Mouse (Mus musculus) intestine, embryonic 14.5 days (tissue): ENCODE data around the gene Ildr1. TPM values are rescaled to one million over a fixed set of nuclear protein-coding genes. Genes with fewer than 3 reads are reported as not detected.

Experiments used
- ATAC-seq: fragments of 200-750 bp; cut with Nextera tagmentation; replicated peaks from 2 replicates; pipeline ENCODE4 v1.8.0; 2017; ENCODE audit warnings: low read depth, moderate number of reproducible peaks, moderate TSS enrichment, moderate library complexity; ENCODE audit not compliant: low FRiP score, low TSS enrichment
- DNase-seq: peaks from one replicate; pipeline ENCODE4 v3.0.0-alpha.2; 2018; ENCODE audit warnings: low spot score
- H3K27ac ChIP-seq: fragments of 300-500 bp; sonication (generic); 2 replicates; pipeline ENCODE4 v1.5.1; 2014; ENCODE audit warnings: low read depth, mild to moderate bottlenecking, control low read depth
- H3K27me3 ChIP-seq: fragments of 300-500 bp; sonication (generic); replicated peaks from 2 replicates; pipeline ENCODE4 v1.6.1; 2014; ENCODE audit warnings: low read length, control low read depth; ENCODE audit not compliant: control insufficient read depth, insufficient read depth
- H3K36me3 ChIP-seq: fragments of 300-500 bp; sonication (generic); 2 replicates; pipeline ENCODE4 v1.6.1; 2014; ENCODE audit warnings: low read length, control low read depth; ENCODE audit not compliant: control insufficient read depth, insufficient read depth
- H3K4me1 ChIP-seq: fragments of 300-500 bp; sonication (generic); replicated peaks from 2 replicates; pipeline ENCODE4 v1.6.1; 2014; ENCODE audit warnings: low read length, control low read depth, mixed read lengths; ENCODE audit not compliant: control insufficient read depth, insufficient read depth
- H3K4me2 ChIP-seq: fragments of 300-500 bp; sonication (generic); 2 replicates; pipeline ENCODE4 v1.6.1; 2014; ENCODE audit warnings: low read length
- H3K4me3 ChIP-seq: fragments of 300-500 bp; sonication (generic); 2 replicates; pipeline ENCODE4 v1.5.1; 2014; ENCODE audit warnings: low read depth, low read length, control low read depth, mixed read lengths
- H3K9ac ChIP-seq: fragments of 300-500 bp; sonication (generic); 2 replicates; pipeline ENCODE4 v1.6.1; 2014; ENCODE audit warnings: mild to moderate bottlenecking, low read length
- H3K9me3 ChIP-seq: fragments of 300-500 bp; sonication (generic); 2 replicates; pipeline ENCODE4 v1.6.1; 2016; ENCODE audit warnings: low read length, control low read depth; ENCODE audit not compliant: control insufficient read depth
- WGBS: fragments of 180-500 bp; shearing (Covaris S2); extraction: QIAGEN DNeasy Blood & Tissue Kit; methylation state at CpG from one replicate; pipeline ENCODE4 v1.1.7; 2014; 5-methylcytosine and 5-hydroxymethylcytosine counted together
- polyA plus RNA-seq: library from polyadenylated mRNA; unstranded; fragments of >200 nt; fragmentation: Nextera tagmentation; extraction: Ambion mirVana; gene quantifications from 2 replicates; pipeline ENCODE4 v1.2.1, GENCODE M21; 2014

Gene Ildr1
- polyA plus RNA-seq, 1 experiment from 2014 or later = 5.9 TPM

DNA sequence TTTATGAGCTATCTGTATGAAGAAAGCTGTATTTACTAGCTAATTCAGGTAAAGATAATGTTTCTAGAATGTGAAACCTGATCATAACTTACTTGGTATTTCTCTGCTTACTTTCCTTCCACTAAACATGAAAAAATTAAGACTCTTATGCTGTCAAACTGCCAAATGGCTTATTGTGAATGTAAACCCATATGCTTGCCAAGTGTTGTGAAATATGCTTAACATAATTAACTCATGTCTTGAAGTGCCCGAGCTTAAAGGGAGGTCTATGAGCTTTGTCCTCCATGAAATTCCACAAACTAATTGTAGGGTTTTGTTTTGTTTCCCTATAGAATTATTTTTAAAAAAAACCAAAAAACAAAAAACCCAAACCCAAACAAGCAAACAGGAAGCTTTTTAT lies 40.0 kb downstream of the Ildr1 start:
- ATAC-seq (no peak), DNase-seq (no peak)
- H3K4me3 ChIP-seq = no peak overlapping the region
- 65% methylated on average over 1 of the region's 1 CpGs for WGBS
- H3K4me2 ChIP-seq = no peak overlapping the region
- no peak overlapping the region for H3K9ac ChIP-seq
- H3K27ac ChIP-seq = no peak overlapping the region
- no peaks in the 10 kb centered on the region for H3K36me3 ChIP-seq
- no peaks in the 10 kb centered on the region for H3K27me3 ChIP-seq
- no peaks in the 10 kb centered on the region for H3K4me1 ChIP-seq
- H3K9me3 ChIP-seq = no peaks in the 10 kb centered on the region

DNA sequence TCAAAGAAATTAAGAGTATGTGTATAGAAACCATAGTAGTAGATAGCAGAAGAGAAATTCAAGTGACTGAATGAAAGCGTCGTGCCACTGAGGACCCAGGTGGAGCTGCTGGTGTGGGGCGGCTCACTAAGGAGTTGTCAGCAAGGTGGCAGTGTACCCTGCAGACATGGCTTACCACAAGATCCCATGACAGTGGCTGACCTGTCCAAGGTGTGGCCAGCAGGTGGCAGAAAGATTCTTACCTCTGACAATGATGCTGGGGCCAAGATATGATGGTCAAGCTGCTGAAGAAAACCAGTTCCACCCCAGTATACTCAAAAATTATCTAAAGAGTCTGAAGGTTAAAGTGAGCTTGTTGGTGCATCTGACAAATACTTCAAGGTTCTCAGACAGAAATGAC lies 41.6 kb downstream of the Ildr1 start:
- H3K9me3 ChIP-seq = no peaks in the 10 kb centered on the region
- no peak overlapping the region for H3K9ac ChIP-seq
- WGBS = 80% methylated on average over 3 of the region's 3 CpGs
- no peak for ATAC-seq
- H3K4me1 ChIP-seq = no peaks in the 10 kb centered on the region
- no peak overlapping the region for H3K4me3 ChIP-seq
- no peak overlapping the region for H3K4me2 ChIP-seq
- H3K27me3 ChIP-seq = no peaks in the 10 kb centered on the region
- DNase-seq = no peak
- no peak overlapping the region for H3K27ac ChIP-seq
- H3K36me3 ChIP-seq = no peaks in the 10 kb centered on the region

DNA sequence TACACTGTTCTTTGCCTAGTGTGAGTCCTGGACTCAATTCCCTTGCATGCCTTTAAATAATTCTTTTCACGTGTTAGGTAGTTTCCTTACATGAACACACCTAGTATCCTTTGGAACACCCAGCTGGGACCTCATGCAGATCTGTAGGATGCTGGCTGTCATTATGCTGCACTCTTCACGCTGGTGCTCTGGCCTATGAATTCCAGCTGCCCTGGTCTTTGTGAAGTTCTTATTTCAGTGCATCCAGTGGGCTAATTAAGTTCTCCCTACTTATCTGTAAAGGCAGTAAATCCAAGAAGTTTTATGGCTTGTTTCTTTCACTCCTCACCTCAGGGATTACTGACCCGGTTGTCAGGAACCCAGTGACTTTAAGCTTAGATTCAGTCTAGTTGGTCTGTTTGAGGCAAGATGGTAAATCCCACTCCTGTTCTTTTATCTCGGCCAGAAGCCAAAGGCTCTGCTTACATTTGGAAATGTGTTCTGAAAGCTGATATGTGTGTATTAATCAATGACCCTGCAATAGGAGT lies 45.7 kb downstream of the Ildr1 start:
- Histone ChIP-seq H3K4me1 (no peaks in the 10 kb centered on the region), H3K4me2 (no peak overlapping the region), H3K27me3 (no peaks in the 10 kb centered on the region), H3K9ac (no peak overlapping the region), H3K27ac (no peak overlapping the region), H3K9me3 (no peaks in the 10 kb centered on the region), H3K4me3 (no peak overlapping the region), H3K36me3 (no peaks in the 10 kb centered on the region)
- DNase-seq = no peak
- no peak for ATAC-seq
- 17% methylated on average over 4 of the region's 4 CpGs for WGBS

DNA sequence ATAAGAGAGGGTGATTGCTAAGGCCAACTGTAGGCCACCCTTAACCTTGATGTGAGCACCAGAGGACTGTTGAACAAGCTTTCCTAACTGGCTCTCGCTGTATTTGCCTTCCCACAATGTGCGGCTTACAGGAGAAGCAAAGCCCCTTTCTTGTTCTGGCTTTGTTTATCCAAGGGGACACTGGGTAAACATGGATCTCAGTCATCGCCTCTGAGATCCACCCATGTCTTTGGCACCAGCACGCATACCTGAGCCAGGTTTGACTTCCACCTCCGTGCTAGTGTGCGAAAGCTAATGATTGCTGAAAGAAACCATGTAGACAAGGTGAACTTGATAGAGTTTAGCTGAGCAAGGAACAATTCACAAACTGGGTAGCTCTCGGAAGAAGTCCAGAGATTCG lies 49.8 kb downstream of the Ildr1 start:
- Histone ChIP-seq H3K27me3 (no peaks in the 10 kb centered on the region), H3K9me3 (no peaks in the 10 kb centered on the region), H3K4me1 (no peaks in the 10 kb centered on the region), H3K36me3 (no peaks in the 10 kb centered on the region), H3K9ac (no peak overlapping the region), H3K27ac (no peak overlapping the region), H3K4me3 (no peak overlapping the region), H3K4me2 (no peak overlapping the region)
- DNase-seq = no peak
- ATAC-seq = no peak
- WGBS = 72% methylated on average over 8 of the region's 8 CpGs

DNA sequence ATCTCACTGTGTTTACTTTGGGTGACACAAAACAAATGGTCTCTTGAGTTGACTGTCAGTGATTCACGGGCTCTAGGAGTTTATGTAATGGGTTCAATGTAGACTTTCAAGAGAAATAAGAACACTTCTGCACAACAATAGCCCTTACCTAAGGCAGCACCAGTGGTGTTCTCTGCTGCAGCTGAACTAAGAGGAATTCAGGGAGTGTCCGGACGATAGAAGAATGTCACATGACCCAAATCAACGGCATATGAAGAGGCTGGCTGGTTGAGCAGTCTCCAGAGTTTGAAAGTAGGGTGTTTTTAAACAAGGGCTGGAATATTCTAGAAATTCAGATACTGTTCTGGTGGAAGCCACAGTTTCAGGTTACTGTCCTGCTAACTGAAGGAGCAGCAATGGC lies 53.3 kb downstream of the Ildr1 start:
- Histone ChIP-seq H3K27ac (no peak overlapping the region), H3K4me1 (no peaks in the 10 kb centered on the region), H3K4me2 (no peak overlapping the region), H3K36me3 (no peaks in the 10 kb centered on the region), H3K27me3 (no peaks in the 10 kb centered on the region), H3K4me3 (no peak overlapping the region), H3K9me3 (no peaks in the 10 kb centered on the region), H3K9ac (no peak overlapping the region)
- no peak for ATAC-seq
- WGBS = 68% methylated on average over 4 of the region's 4 CpGs
- no peak for DNase-seq

DNA sequence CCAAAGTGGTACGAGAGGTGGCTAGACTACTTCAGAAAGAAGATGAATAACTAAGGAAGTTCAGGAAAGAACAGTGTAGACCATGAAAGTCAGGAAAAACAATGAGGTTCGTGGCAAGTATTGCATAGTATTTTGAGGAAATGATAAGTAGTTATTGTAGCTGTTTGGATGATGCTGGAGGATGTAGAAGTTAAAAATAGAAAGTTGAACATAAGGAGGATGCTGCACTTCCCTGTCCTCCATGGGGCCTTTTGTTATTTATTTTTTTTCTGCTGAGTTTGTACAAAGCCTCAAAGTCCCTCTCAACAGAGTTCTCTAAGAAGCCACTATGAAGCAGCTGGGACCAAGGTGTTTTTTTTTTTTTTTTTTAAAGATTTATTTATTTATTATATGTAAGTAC lies 54.0 kb downstream of the Ildr1 start:
- WGBS = 56% methylated on average over 2 of the region's 2 CpGs
- no peaks in the 10 kb centered on the region for H3K36me3 ChIP-seq

DNA sequence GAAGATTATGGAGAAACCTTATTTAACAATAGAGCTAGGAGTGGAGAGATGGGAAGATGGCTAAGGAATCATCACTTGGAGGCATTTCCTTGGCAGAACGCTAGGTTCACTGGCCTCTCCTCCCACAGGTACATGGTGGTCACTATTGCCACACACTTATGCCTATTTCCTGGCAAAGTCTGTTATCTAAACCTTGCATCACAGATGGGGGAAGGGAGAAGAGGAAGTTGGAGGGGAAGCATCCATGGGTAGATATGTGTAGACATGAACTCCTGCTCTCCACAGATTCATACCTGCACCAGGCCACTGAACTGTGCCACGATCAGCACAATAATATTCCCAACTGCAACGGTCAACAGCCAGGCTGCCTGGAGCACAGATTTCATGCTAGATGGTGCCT lies 58.2 kb downstream of the Ildr1 start:
- no peak overlapping the region for H3K9ac ChIP-seq
- no peak overlapping the region for H3K4me3 ChIP-seq
- ATAC-seq (no peak), DNase-seq (no peak)
- H3K27me3 ChIP-seq = no peaks in the 10 kb centered on the region
- H3K4me2 ChIP-seq = no peak overlapping the region
- WGBS = 93% methylated on average over 3 of the region's 3 CpGs
- H3K4me1 ChIP-seq = no peaks in the 10 kb centered on the region
- H3K27ac ChIP-seq = no peak overlapping the region
- H3K9me3 ChIP-seq = no peaks in the 10 kb centered on the region
- no peaks in the 10 kb centered on the region for H3K36me3 ChIP-seq

More for the DNA sequence above, 54.0 kb downstream of the Ildr1 start:
- no peaks in the 10 kb centered on the region for H3K9me3 ChIP-seq
- ATAC-seq (no peak), DNase-seq (no peak)
- no peaks in the 10 kb centered on the region for H3K27me3 ChIP-seq
- no peak overlapping the region for H3K9ac ChIP-seq
- no peak overlapping the region for H3K27ac ChIP-seq
- H3K4me3 ChIP-seq = no peak overlapping the region
- no peaks in the 10 kb centered on the region for H3K4me1 ChIP-seq
- H3K4me2 ChIP-seq = no peak overlapping the region

DNA sequence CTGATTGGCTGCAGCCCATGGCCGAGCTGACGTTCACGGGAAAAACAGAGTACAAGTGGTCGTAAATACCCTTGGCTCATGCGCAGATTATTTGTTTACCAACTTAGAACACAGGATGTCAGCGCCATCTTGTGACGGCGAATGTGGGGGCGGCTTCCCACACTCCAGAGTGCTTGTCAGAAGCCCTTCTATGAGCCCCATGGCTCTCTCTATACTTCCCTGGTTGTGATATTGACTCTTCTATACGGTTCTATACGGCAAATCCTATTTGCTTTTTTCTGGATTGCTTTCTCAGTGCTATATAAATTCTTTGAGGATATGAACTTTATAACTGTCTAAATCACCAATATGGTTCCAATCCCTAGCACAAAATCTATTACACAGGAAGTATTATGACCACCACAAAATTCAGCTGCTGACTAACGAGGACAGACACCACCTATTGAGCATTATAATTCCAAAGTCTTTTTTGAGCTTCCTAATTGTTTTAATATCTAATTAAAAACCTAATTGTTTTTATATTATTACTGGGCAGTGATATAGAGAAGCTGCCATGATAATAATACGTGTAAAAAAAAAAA lies 76.5 kb downstream of the Ildr1 start:
- no peak for DNase-seq
- H3K4me1 ChIP-seq = no peaks in the 10 kb centered on the region
- WGBS = 82% methylated on average over 8 of the region's 13 CpGs

DNA sequence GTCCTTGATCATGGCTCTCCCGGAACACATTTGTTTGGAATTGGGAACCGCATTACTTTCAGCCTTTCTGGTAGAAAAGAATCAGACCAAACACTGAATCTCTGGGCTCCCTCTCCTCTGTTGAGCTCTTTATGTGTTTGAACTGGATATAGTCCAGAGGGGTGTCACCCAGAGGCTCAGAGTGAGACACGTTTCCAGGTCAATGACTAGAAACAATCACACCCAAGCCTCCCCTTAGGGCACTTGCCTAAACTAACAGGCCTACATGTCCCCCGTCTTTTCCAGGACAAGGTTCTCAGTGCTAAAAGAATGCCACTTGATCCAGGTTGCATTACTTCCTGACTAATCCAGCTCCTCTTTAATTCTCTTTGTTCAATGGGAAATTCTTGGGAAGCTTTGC lies 77.1 kb downstream of the Ildr1 start:
- DNase-seq (no peak), ATAC-seq (no peak)
- H3K4me2 ChIP-seq = no peak overlapping the region
- WGBS = 79% methylated on average over 4 of the region's 4 CpGs
- H3K27me3 ChIP-seq = no peaks in the 10 kb centered on the region
- no peak overlapping the region for H3K27ac ChIP-seq
- H3K4me1 ChIP-seq = no peaks in the 10 kb centered on the region
- H3K9ac ChIP-seq = no peak overlapping the region
- H3K36me3 ChIP-seq = no peaks in the 10 kb centered on the region
- H3K9me3 ChIP-seq = no peaks in the 10 kb centered on the region
- no peak overlapping the region for H3K4me3 ChIP-seq

More for the DNA sequence above, 76.5 kb downstream of the Ildr1 start:
- H3K4me3 ChIP-seq = no peak overlapping the region
- ATAC-seq = no peak
- H3K9ac ChIP-seq = no peak overlapping the region
- no peaks in the 10 kb centered on the region for H3K27me3 ChIP-seq
- no peaks in the 10 kb centered on the region for H3K9me3 ChIP-seq
- no peak overlapping the region for H3K4me2 ChIP-seq
- H3K27ac ChIP-seq = no peak overlapping the region
- no peaks in the 10 kb centered on the region for H3K36me3 ChIP-seq
